Mouse (Mus musculus) adipocyte (in vitro differentiated cells): ENCODE measurements around the gene Fkbp7.

Experiments used
- DNase-seq: peaks from one replicate; pipeline ENCODE4 v3.0.0-alpha.2; 2016; ENCODE audit warnings: low spot score

Gene Fkbp7

GRCm38 (mm10) chr2:76672966-76673392, at the start of gene Fkbp7:
Gene Fkbp7, minus strand, starts transcription at chr2:76673116.
- peak; percentile 96 for DNase-seq

GRCm38 (mm10) chr2:76719650-76720049, 46.7 kb upstream of the Fkbp7 start:
- DNase-seq = no peak

GRCm38 (mm10) chr2:76714984-76715383, 42.1 kb upstream of the Fkbp7 start:
- peak; percentile 37 for DNase-seq

- peak; percentile 51 for DNase-seq
Observed at GRCm38 (mm10) chr2:76708512-76708911, 35.6 kb upstream of the Fkbp7 start.

- no peak for DNase-seq
Observed at GRCm38 (mm10) chr2:76705655-76706054, 32.7 kb upstream of the Fkbp7 start.

- no peak for DNase-seq
Observed at GRCm38 (mm10) chr2:76702751-76703150, 29.8 kb upstream of the Fkbp7 start.

GRCm38 (mm10) chr2:76702188-76702587, 29.3 kb upstream of the Fkbp7 start:
- DNase-seq = no peak

GRCm38 (mm10) chr2:76695290-76695689, 22.4 kb upstream of the Fkbp7 start:
- no peak for DNase-seq

GRCm38 (mm10) chr2:76693765-76694164, 20.8 kb upstream of the Fkbp7 start:
- DNase-seq = no peak

GRCm38 (mm10) chr2:76690436-76691204, 17.7 kb upstream of the Fkbp7 start:
- no peak for DNase-seq

GRCm38 (mm10) chr2:76688162-76688561, 15.2 kb upstream of the Fkbp7 start:
- no peak for DNase-seq

- no peak for DNase-seq
Observed at GRCm38 (mm10) chr2:76687608-76688007, 14.7 kb upstream of the Fkbp7 start.

- DNase-seq = no peak
Observed at GRCm38 (mm10) chr2:76686986-76687385, 14.1 kb upstream of the Fkbp7 start.

- no peak for DNase-seq
Observed at GRCm38 (mm10) chr2:76682301-76682700, 9.4 kb upstream of the Fkbp7 start.

- peak; percentile 56 for DNase-seq
Observed at GRCm38 (mm10) chr2:76676401-76677226, 3.7 kb upstream of the Fkbp7 start.

- DNase-seq = peak; percentile 36
Observed at GRCm38 (mm10) chr2:76675949-76676348, 3.0 kb upstream of the Fkbp7 start.

GRCm38 (mm10) chr2:76675451-76675850, 2.5 kb upstream of the Fkbp7 start:
- DNase-seq = peak; percentile 38

- DNase-seq = peak; percentile 78
Observed at GRCm38 (mm10) chr2:76674725-76675427, 2.0 kb upstream of the Fkbp7 start, which contains the start of gene Plekha3. Gene Plekha3, plus strand, starts transcription at chr2:76675281.

- DNase-seq = peak; percentile 91
Observed at GRCm38 (mm10) chr2:76673472-76674081, 661 bp upstream of the Fkbp7 start.

GRCm38 (mm10) chr2:76672134-76672745, 676 bp downstream of the Fkbp7 start:
- peak; percentile 43 for DNase-seq

GRCm38 (mm10) chr2:76671641-76672040, 1.3 kb downstream of the Fkbp7 start:
- DNase-seq = no peak
